Mouse (Mus musculus): ENCODE data around the gene Mgat3. TPM values are rescaled to one million over a fixed set of nuclear protein-coding genes. Genes with fewer than 3 reads are reported as not detected.

The Mgat3 gene
- polyA plus RNA-seq, 1 experiment: not detected

GRCm38 (mm10) chr15:80215716-80216479 is 42.4 kb downstream of the Mgat3 start:
- Histone ChIP-seq H3K4me3 (replicated peaks) (no peak overlapping the region), H3K9me3 (no peaks in the 10 kb centered on the region)

GRCm38 (mm10) chr15:80216480-80216820 is 42.9 kb downstream of the Mgat3 start:
- Histone ChIP-seq H3K9me3 (no peaks in the 10 kb centered on the region), H3K4me1 (peaks cover 47% of the 10 kb centered on the region)

More at GRCm38 (mm10) chr15:80215716-80216479, 42.4 kb downstream of the Mgat3 start:
- Histone ChIP-seq H3K36me3 (replicated peaks; ENCODE audit: low read length) (no peaks in the 10 kb centered on the region), H3K4me1 (peaks cover 47% of the 10 kb centered on the region), H3K27me3 (replicated peaks) (peaks cover 40% of the 10 kb centered on the region)
- TF ChIP-seq GATA1 (IDR thresholded peaks at IDR 0.05; ENCODE audit: borderline replicate concordance, low read length) (no peak), FLI1 (IDR thresholded peaks at IDR 0.05; ENCODE audit: low read length) (no peak)

GRCm38 (mm10) chr15:80217476-80217875 is 44.0 kb downstream of the Mgat3 start:
- Histone ChIP-seq H3K4me1 (peaks cover 47% of the 10 kb centered on the region), H3K27me3 (replicated peaks) (peaks cover 24% of the 10 kb centered on the region)
- TF ChIP-seq FLI1 (IDR thresholded peaks at IDR 0.05; ENCODE audit: low read length): no peak
- no peak for TF ChIP-seq GATA1 (IDR thresholded peaks at IDR 0.05; ENCODE audit: borderline replicate concordance, low read length)

More at GRCm38 (mm10) chr15:80216480-80216820, 42.9 kb downstream of the Mgat3 start:
- TF ChIP-seq FLI1 (IDR thresholded peaks at IDR 0.05; ENCODE audit: low read length): no peak
- TF ChIP-seq GATA1 (IDR thresholded peaks at IDR 0.05; ENCODE audit: borderline replicate concordance, low read length): no peak
- peaks cover 34% of the 10 kb centered on the region for H3K27me3 ChIP-seq (replicated peaks)
- H3K4me3 ChIP-seq (replicated peaks): peak overlapping the region; percentile 75
- H3K36me3 ChIP-seq (replicated peaks; ENCODE audit: low read length): no peaks in the 10 kb centered on the region

GRCm38 (mm10) chr15:80219211-80219610 is 45.7 kb downstream of the Mgat3 start:
- Histone ChIP-seq H3K36me3 (replicated peaks; ENCODE audit: low read length) (no peaks in the 10 kb centered on the region), H3K4me3 (replicated peaks) (peak overlapping the region; percentile 85), H3K27me3 (replicated peaks) (peaks cover 10% of the 10 kb centered on the region), H3K9me3 (no peaks in the 10 kb centered on the region), H3K4me1 (peaks cover 46% of the 10 kb centered on the region)
- TF ChIP-seq GATA1 (IDR thresholded peaks at IDR 0.05; ENCODE audit: borderline replicate concordance, low read length): no peak
- TF ChIP-seq FLI1 (IDR thresholded peaks at IDR 0.05; ENCODE audit: low read length): no peak

More at GRCm38 (mm10) chr15:80217476-80217875, 44.0 kb downstream of the Mgat3 start:
- H3K36me3 ChIP-seq (replicated peaks; ENCODE audit: low read length): no peaks in the 10 kb centered on the region
- no peaks in the 10 kb centered on the region for H3K9me3 ChIP-seq
- H3K4me3 ChIP-seq (replicated peaks): no peak overlapping the region

- H3K9me3 ChIP-seq: no peaks in the 10 kb centered on the region
- H3K27me3 ChIP-seq (replicated peaks): peaks cover 2% of the 10 kb centered on the region
- H3K36me3 ChIP-seq (replicated peaks; ENCODE audit: low read length): no peaks in the 10 kb centered on the region
- TF ChIP-seq GATA1 (IDR thresholded peaks at IDR 0.05; ENCODE audit: borderline replicate concordance, low read length) (no peak), FLI1 (IDR thresholded peaks at IDR 0.05; ENCODE audit: low read length) (no peak)
- H3K4me1 ChIP-seq: peaks cover 41% of the 10 kb centered on the region
- H3K4me3 ChIP-seq (replicated peaks): peak overlapping the region; percentile 85
Observed at GRCm38 (mm10) chr15:80219705-80220657, 46.5 kb downstream of the Mgat3 start.

GRCm38 (mm10) chr15:80221031-80221430 is 47.5 kb downstream of the Mgat3 start:
- TF ChIP-seq GATA1 (IDR thresholded peaks at IDR 0.05; ENCODE audit: borderline replicate concordance, low read length) (no peak), FLI1 (IDR thresholded peaks at IDR 0.05; ENCODE audit: low read length) (no peak)
- Histone ChIP-seq H3K4me3 (replicated peaks) (no peak overlapping the region), H3K27me3 (replicated peaks) (no peaks in the 10 kb centered on the region), H3K4me1 (peaks cover 42% of the 10 kb centered on the region), H3K9me3 (no peaks in the 10 kb centered on the region), H3K36me3 (replicated peaks; ENCODE audit: low read length) (no peaks in the 10 kb centered on the region)

GRCm38 (mm10) chr15:80223751-80224150 is 50.2 kb downstream of the Mgat3 start:
- Histone ChIP-seq H3K4me3 (replicated peaks) (no peak overlapping the region), H3K36me3 (replicated peaks; ENCODE audit: low read length) (no peaks in the 10 kb centered on the region), H3K9me3 (no peaks in the 10 kb centered on the region), H3K27me3 (replicated peaks) (peaks cover 2% of the 10 kb centered on the region), H3K4me1 (peaks cover 38% of the 10 kb centered on the region)
- TF ChIP-seq GATA1 (IDR thresholded peaks at IDR 0.05; ENCODE audit: borderline replicate concordance, low read length) (no peak), FLI1 (IDR thresholded peaks at IDR 0.05; ENCODE audit: low read length) (no peak)

- no peaks in the 10 kb centered on the region for H3K36me3 ChIP-seq (replicated peaks; ENCODE audit: low read length)
- TF ChIP-seq FLI1 (IDR thresholded peaks at IDR 0.05; ENCODE audit: low read length) (no peak), GATA1 (IDR thresholded peaks at IDR 0.05; ENCODE audit: borderline replicate concordance, low read length) (no peak)
- peak overlapping the region; percentile 80 for H3K4me3 ChIP-seq (replicated peaks)
- peaks cover 25% of the 10 kb centered on the region for H3K4me1 ChIP-seq
- H3K27me3 ChIP-seq (replicated peaks): peaks cover 2% of the 10 kb centered on the region
- H3K9me3 ChIP-seq: no peaks in the 10 kb centered on the region
Observed at GRCm38 (mm10) chr15:80225208-80225607, 51.7 kb downstream of the Mgat3 start.

- no peaks in the 10 kb centered on the region for H3K9me3 ChIP-seq
- TF ChIP-seq FLI1 (IDR thresholded peaks at IDR 0.05; ENCODE audit: low read length) (no peak), GATA1 (IDR thresholded peaks at IDR 0.05; ENCODE audit: borderline replicate concordance, low read length) (no peak)
- H3K36me3 ChIP-seq (replicated peaks; ENCODE audit: low read length): no peaks in the 10 kb centered on the region
- H3K27me3 ChIP-seq (replicated peaks): peaks cover 2% of the 10 kb centered on the region
- H3K4me1 ChIP-seq: peaks cover 22% of the 10 kb centered on the region
- H3K4me3 ChIP-seq (replicated peaks): no peak overlapping the region
Observed at GRCm38 (mm10) chr15:80225796-80226195, 52.3 kb downstream of the Mgat3 start.

Data from megakaryocyte, embryonic 14.5 days (primary cell).